Mouse (Mus musculus): Measurements from ENCODE around the gene Tor3a.

Gene Tor3a

GRCm38 (mm10) chr1:156674195-156675000 is at the start of gene Tor3a:
Gene Tor3a, minus strand, starts transcription at chr1:156674356.
- DNase-seq (ENCODE audit: low read depth, low spot score) = no peak

GRCm38 (mm10) chr1:156722089-156722488 is 47.9 kb upstream of the Tor3a start:
- DNase-seq (ENCODE audit: low read depth, low spot score) = no peak

- no peak for DNase-seq (ENCODE audit: low read depth, low spot score)
Observed at GRCm38 (mm10) chr1:156720046-156720445, 45.9 kb upstream of the Tor3a start.

- DNase-seq (ENCODE audit: low read depth, low spot score) = peak; percentile 84
Observed at GRCm38 (mm10) chr1:156718950-156719805, 45.0 kb upstream of the Tor3a start, which contains the start of gene Fam20b. Gene Fam20b, minus strand, starts transcription at chr1:156719086.

- no peak for DNase-seq (ENCODE audit: low read depth, low spot score)
Observed at GRCm38 (mm10) chr1:156718286-156718949, 44.3 kb upstream of the Tor3a start.

- no peak for DNase-seq (ENCODE audit: low read depth, low spot score)
Observed at GRCm38 (mm10) chr1:156717751-156718285, 43.7 kb upstream of the Tor3a start.

GRCm38 (mm10) chr1:156716681-156717080 is 42.5 kb upstream of the Tor3a start:
- no peak for DNase-seq (ENCODE audit: low read depth, low spot score)

GRCm38 (mm10) chr1:156710472-156711098 is 36.4 kb upstream of the Tor3a start:
- no peak for DNase-seq (ENCODE audit: low read depth, low spot score)

GRCm38 (mm10) chr1:156708672-156709071 is 34.5 kb upstream of the Tor3a start:
- DNase-seq (ENCODE audit: low read depth, low spot score) = no peak

GRCm38 (mm10) chr1:156705696-156706285 is 31.6 kb upstream of the Tor3a start:
- DNase-seq (ENCODE audit: low read depth, low spot score) = no peak

GRCm38 (mm10) chr1:156703444-156703843 is 29.3 kb upstream of the Tor3a start:
- DNase-seq (ENCODE audit: low read depth, low spot score) = no peak

- DNase-seq (ENCODE audit: low read depth, low spot score) = no peak
Observed at GRCm38 (mm10) chr1:156702151-156702550, 28.0 kb upstream of the Tor3a start.

- no peak for DNase-seq (ENCODE audit: low read depth, low spot score)
Observed at GRCm38 (mm10) chr1:156686025-156686661, 12.0 kb upstream of the Tor3a start.

- DNase-seq (ENCODE audit: low read depth, low spot score) = no peak
Observed at GRCm38 (mm10) chr1:156679599-156679998, 5.4 kb upstream of the Tor3a start.

- DNase-seq (ENCODE audit: low read depth, low spot score) = no peak
Observed at GRCm38 (mm10) chr1:156677230-156677629, 3.1 kb upstream of the Tor3a start.

- DNase-seq (ENCODE audit: low read depth, low spot score) = no peak
Observed at GRCm38 (mm10) chr1:156676596-156676995, 2.4 kb upstream of the Tor3a start.

- DNase-seq (ENCODE audit: low read depth, low spot score) = peak; percentile 64
Observed at GRCm38 (mm10) chr1:156676171-156676570, 2.0 kb upstream of the Tor3a start.

GRCm38 (mm10) chr1:156673476-156674194 is 521 bp downstream of the Tor3a start:
- no peak for DNase-seq (ENCODE audit: low read depth, low spot score)

- DNase-seq (ENCODE audit: low read depth, low spot score) = no peak
Observed at GRCm38 (mm10) chr1:156672720-156673475, 1.3 kb downstream of the Tor3a start.

All from WW6 (cell line).